Comparison of ENCODE assay signal across 8 mouse cellular contexts in the genomic region with DNA sequence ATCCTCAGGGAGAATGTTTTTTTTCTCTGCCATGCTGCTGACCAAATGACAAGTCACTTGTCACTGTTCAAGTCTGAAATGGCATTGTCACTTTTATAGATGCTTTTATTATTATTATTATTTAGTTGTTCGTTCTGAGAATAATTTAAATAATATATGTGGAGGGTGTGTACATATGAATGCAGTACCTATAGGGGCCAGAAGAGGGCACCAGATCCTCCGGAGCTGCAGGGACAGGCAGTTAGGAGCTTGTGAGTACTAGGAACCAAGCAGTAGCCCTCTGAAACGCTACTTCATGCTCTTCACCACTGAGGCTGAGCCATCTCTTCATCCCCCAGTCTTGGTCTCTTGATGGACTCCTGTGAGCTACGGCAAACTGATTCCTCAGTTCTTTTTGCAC.
DNase-seq lines count a peak whose midpoint lies in the region; ATAC-seq and TF ChIP-seq lines count a peak whose summit lies in the region.

No protein-coding gene starts in this region.

- intact Hi-C loops in left cerebral cortex, adult 2 months (cut with DNase I): loop anchor here (10.0 kb wide), 1 partner anchor 1275 kb away; no protein-coding TSS in a partner anchor

- DNase-seq in adrenal gland, postnatal 10 days: peak; percentile 37
- no peak for DNase-seq in adrenal gland, adult 8-10 months
- no peak for DNase-seq in left cerebral cortex, adult 2 months (ENCODE audit: extremely low spot score in 1 of 2, low spot score in 2 of 2)
- DNase-seq in left cerebral cortex, adult 8-10 months (ENCODE audit: low spot score in 2 of 2): no peak
- peak; percentile 67 for DNase-seq in testis, postnatal 10 days (ENCODE audit: low spot score)
- DNase-seq in Muller cell, postnatal 12 days (ENCODE audit: inconsistent ontology term): no peak
- no peak for DNase-seq in urinary bladder, postnatal 14 days (ENCODE audit: low spot score)

- ATAC-seq in erythroid progenitor cell, adult 5-6 weeks (replicated peaks; ENCODE audit: low FRiP score, poor library complexity, severe bottlenecking): peak; percentile 67

- H3K27ac ChIP-seq in left cerebral cortex, adult 2 months: no peak overlapping the region

- no peak overlapping the region for H3K4me3 ChIP-seq in left cerebral cortex, adult 2 months

- peak; percentile 55 for TF ChIP-seq CTCF in left cerebral cortex, adult 2 months (IDR thresholded peaks at IDR 0.05)

Comparison
In these comparisons a context has a peak if more than half of its experiments do, and no peak if none do; other contexts are left out.
1. DNase-seq: peak in adrenal gland, postnatal 10 days (single experiment) and testis, postnatal 10 days (single experiment); none in adrenal gland, adult 8-10 months (single experiment), left cerebral cortex, adult 2 months (0 of 2), left cerebral cortex, adult 8-10 months (0 of 2), Muller cell, postnatal 12 days (single experiment) and urinary bladder, postnatal 14 days (single experiment).